Mouse (Mus musculus): Measurements from ENCODE around the gene Lrrc8c.

- TF ChIP-seq POLR2A (IDR thresholded peaks at IDR 0.05; ENCODE audit: control insufficient read depth, low read depth, low read length) = no peak
- no peak for TF ChIP-seq CTCF (IDR thresholded peaks at IDR 0.05; ENCODE audit: control insufficient read depth, insufficient read depth, insufficient replicate concordance, low read depth, low read length)
These were observed 119.7 kb downstream of the Lrrc8c start for GRCm38 (mm10) chr5:105638916-105639315.
